Mouse (Mus musculus) liver, embryonic 14.5 days (tissue): Measurements from ENCODE around the gene Rps19bp1. TPM values are rescaled to one million over a fixed set of nuclear protein-coding genes. Genes with fewer than 3 reads are reported as not detected.
A peak's percentile ranks its signal among the peaks of the same experiment; 100 is the strongest.

Experiments used
- ATAC-seq: fragments of 200-750 bp; cut with Nextera tagmentation; 2 replicates; pipeline ENCODE4 v1.8.0; 2017; ENCODE audit warnings: moderate number of reproducible peaks, mild to moderate bottlenecking, moderate library complexity; ENCODE audit not compliant: insufficient read depth
- DNase-seq, 3 experiments: peaks; one replicate each; pipeline ENCODE4 v3.0.0-alpha.2; 2012 to 2013; ENCODE audit warnings: low read depth in 3 of 3, low spot score in 3 of 3
- H3K27ac ChIP-seq: fragments of 300-500 bp; sonication (generic); 2 replicates; pipeline ENCODE4 v1.5.1; 2014; ENCODE audit warnings: moderate library complexity, mild to moderate bottlenecking, control low read depth, inconsistent platforms
- H3K27me3 ChIP-seq: fragments of 300-500 bp; sonication (generic); 2 replicates; pipeline ENCODE4 v1.6.1; 2014; ENCODE audit warnings: mild to moderate bottlenecking, low read length, moderate library complexity; ENCODE audit not compliant: control insufficient read depth, insufficient read depth
- H3K36me3 ChIP-seq: fragments of 300-500 bp; sonication (generic); replicated peaks from 2 replicates; pipeline ENCODE4 v1.6.1; 2014; ENCODE audit warnings: low read depth; ENCODE audit not compliant: control insufficient read depth, insufficient read depth
- H3K4me1 ChIP-seq, 2 experiments: fragments of 200-500 bp in 1 of 2; fragments of 300-500 bp in 1 of 2; sonication (generic) in 1 of 2; replicated peaks; 2 replicates each; pipeline ENCODE4 v1.6.1; 2012 to 2014; ENCODE audit warnings: antibody characterized with exemption in 1 of 2, inconsistent platforms in 1 of 2, low read length in 1 of 2; ENCODE audit not compliant: control insufficient read depth in 2 of 2, insufficient read depth in 2 of 2
- H3K4me2 ChIP-seq: fragments of 300-500 bp; sonication (generic); 2 replicates; pipeline ENCODE4 v1.6.1; 2014; ENCODE audit warnings: low read depth, mild to moderate bottlenecking, control low read depth, moderate library complexity
- H3K4me3 ChIP-seq, 2 experiments: fragments of 200-500 bp in 1 of 2; fragments of 300-500 bp in 1 of 2; sonication (generic) in 1 of 2; 2 replicates each; pipeline ENCODE4 v1.5.1; 2012 to 2014; ENCODE audit warnings: low read depth in 2 of 2, low read length in 2 of 2, mild to moderate bottlenecking in 2 of 2, control low read depth in 1 of 2, inconsistent platforms in 1 of 2, moderate library complexity in 1 of 2; ENCODE audit not compliant: insufficient read depth in 1 of 2
- H3K9ac ChIP-seq: fragments of 300-500 bp; sonication (generic); replicated peaks from 2 replicates; pipeline ENCODE4 v1.6.1; 2014; ENCODE audit warnings: mild to moderate bottlenecking, control low read depth, moderate library complexity
- H3K9me3 ChIP-seq: fragments of 300-500 bp; sonication (generic); 2 replicates; pipeline ENCODE4 v1.6.1; 2016; ENCODE audit warnings: low read length, mixed read lengths; ENCODE audit not compliant: control insufficient read depth
- CTCF ChIP-seq: IDR thresholded peaks from 2 replicates; pipeline ENCODE4 v1.5.1; 2016; ENCODE audit warnings: antibody characterized with exemption, low read depth, control low read depth
- EP300 ChIP-seq: IDR thresholded peaks from 2 replicates; pipeline ENCODE4 v1.6.1; 2016; ENCODE audit warnings: antibody characterized with exemption, low read depth
- WGBS: fragments of 180-500 bp; shearing (Covaris S2); extraction: QIAGEN DNeasy Blood & Tissue Kit; methylation state at CpG from one replicate; pipeline ENCODE4 v1.1.7; 2014; ENCODE audit not compliant: insufficient replicate concordance; 5-methylcytosine and 5-hydroxymethylcytosine counted together
- polyA plus RNA-seq, 2 experiments: library from polyadenylated mRNA; depleted of rRNA in 1 of 2; stranded (reverse) in 1 of 2; unstranded in 1 of 2; fragments of >200 nt; fragmentation: Nextera tagmentation in 1 of 2; extraction: Ambion mirVana in 1 of 2; gene quantifications; 2 replicates each; pipeline versions ENCODE4 v1.2.1 to v1.2.3; 2012 to 2014

Rps19bp1 gene
- polyA plus RNA-seq (2012; rRNA removed) (16.2 and 25.6 TPM in 2 replicates), polyA plus RNA-seq (2014; fragmentation: Nextera tagmentation; extraction: Ambion mirVana) (30.0 and 32.9 TPM in 2 replicates)

- Histone ChIP-seq H3K36me3 (peaks cover 9% of the 10 kb centered on the region), H3K4me3 (peak within 1 kb of the TSS; percentile 88), H3K27me3 (no peaks in the 10 kb centered on the region), H3K4me2 (peak within 1 kb of the TSS; percentile 93), H3K27ac (peak within 1 kb of the TSS; percentile 20), H3K9ac (peak within 1 kb of the TSS; percentile 89), H3K9me3 (no peaks in the 10 kb centered on the region), H3K4me1 (peaks cover 13 to 19% of the 10 kb centered on the region in 2 experiments)
- DNase-seq (peak; percentile 90 to 92 (median 90)), ATAC-seq (peak; percentile 89)
- under 1% methylated on average over 66 of the region's 66 CpGs for WGBS
- TF ChIP-seq EP300 = no peak
- peak; percentile 24; the same call in 1 of the 2 replicates for TF ChIP-seq CTCF
Measured at GRCm38 (mm10) chr15:80263610-80264575, at the start of gene Rps19bp1. Gene Rps19bp1, minus strand, starts transcription at chr15:80264315.

DNA sequence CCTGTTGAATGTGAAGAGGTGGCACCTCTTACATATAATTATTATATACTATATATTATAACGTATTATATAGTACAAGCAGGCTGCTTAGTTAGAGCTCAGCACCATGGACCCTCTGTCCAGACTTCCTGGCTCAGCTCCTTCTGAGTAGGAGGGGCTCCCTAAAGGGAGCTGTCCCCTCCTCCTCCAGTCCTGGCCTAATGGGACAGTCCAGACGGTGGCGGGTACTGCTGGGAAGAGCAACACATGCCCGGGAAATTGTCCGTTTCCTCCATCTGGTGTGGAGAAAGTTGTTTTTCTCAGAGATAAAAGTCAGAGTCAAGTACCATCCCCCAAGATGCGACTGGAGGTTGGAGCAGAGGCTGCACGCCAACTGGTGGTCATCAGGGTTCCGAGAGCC lies 42.0 kb upstream of the Rps19bp1 start:
- ATAC-seq (no peak), DNase-seq (no peak)
- Histone ChIP-seq H3K36me3 (no peaks in the 10 kb centered on the region), H3K27ac (no peak overlapping the region), H3K9ac (no peak overlapping the region), H3K4me1 (no peaks in the 10 kb centered on the region), H3K9me3 (no peaks in the 10 kb centered on the region), H3K27me3 (no peaks in the 10 kb centered on the region), H3K4me3 (no peak overlapping the region), H3K4me2 (no peak overlapping the region)
- WGBS = 25% methylated on average over 8 of the region's 8 CpGs
- TF ChIP-seq CTCF (no peak), EP300 (no peak)

GRCm38 (mm10) chr15:80304188-80304587 lies 40.1 kb upstream of the Rps19bp1 start:
- TF ChIP-seq EP300 (no peak), CTCF (no peak)
- H3K4me3 ChIP-seq = no peak overlapping the region
- H3K4me2 ChIP-seq = no peak overlapping the region
- no peaks in the 10 kb centered on the region for H3K9me3 ChIP-seq
- H3K27me3 ChIP-seq = no peaks in the 10 kb centered on the region
- H3K9ac ChIP-seq = no peak overlapping the region
- no peaks in the 10 kb centered on the region for H3K4me1 ChIP-seq
- no peak for DNase-seq
- ATAC-seq = no peak
- no peaks in the 10 kb centered on the region for H3K36me3 ChIP-seq
- no peak overlapping the region for H3K27ac ChIP-seq
- 73% methylated on average over 12 of the region's 12 CpGs for WGBS

- Histone ChIP-seq H3K9me3 (no peaks in the 10 kb centered on the region), H3K4me3 (no peak overlapping the region), H3K36me3 (no peaks in the 10 kb centered on the region), H3K9ac (no peak overlapping the region), H3K27ac (no peak overlapping the region), H3K4me1 (no peaks in the 10 kb centered on the region), H3K4me2 (no peak overlapping the region), H3K27me3 (no peaks in the 10 kb centered on the region)
- TF ChIP-seq CTCF (no peak), EP300 (no peak)
- 58% methylated on average over 14 of the region's 14 CpGs for WGBS
- ATAC-seq = no peak
- DNase-seq = no peak
Measured at GRCm38 (mm10) chr15:80303779-80304178, 39.7 kb upstream of the Rps19bp1 start.

DNA sequence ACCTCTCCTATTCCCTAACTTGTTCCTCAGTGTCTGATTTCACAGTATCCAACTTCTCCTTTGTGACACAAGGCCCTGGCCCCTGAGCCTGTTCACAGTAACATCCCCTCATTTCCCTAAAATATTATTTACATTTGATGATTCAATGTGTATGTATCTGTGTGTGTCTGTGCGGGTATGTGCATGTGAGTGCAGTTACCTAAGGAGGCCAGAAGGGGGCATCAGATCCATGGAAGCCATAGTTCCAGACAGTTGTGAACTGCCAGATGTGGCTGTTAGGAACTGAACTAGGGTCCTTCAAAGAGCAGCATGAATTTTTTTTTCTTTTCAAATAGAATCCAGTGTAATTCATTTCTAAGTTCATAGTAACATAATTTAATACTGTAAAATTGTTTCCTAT lies 33.0 kb upstream of the Rps19bp1 start:
- peak; percentile 44 for TF ChIP-seq CTCF
- TF ChIP-seq EP300 = no peak
- Histone ChIP-seq H3K27ac (no peak overlapping the region), H3K36me3 (no peaks in the 10 kb centered on the region), H3K9ac (no peak overlapping the region), H3K4me2 (no peak overlapping the region), H3K27me3 (no peaks in the 10 kb centered on the region), H3K4me1 (no peaks in the 10 kb centered on the region), H3K9me3 (peaks cover 2% of the 10 kb centered on the region; the same call in 1 of the 2 replicates), H3K4me3 (no peak overlapping the region)
- ATAC-seq (no peak), DNase-seq (no peak)
- 85% methylated on average over 1 of the region's 1 CpGs for WGBS
